8 mouse cellular contexts compared by ENCODE assay signal in the genomic region with DNA sequence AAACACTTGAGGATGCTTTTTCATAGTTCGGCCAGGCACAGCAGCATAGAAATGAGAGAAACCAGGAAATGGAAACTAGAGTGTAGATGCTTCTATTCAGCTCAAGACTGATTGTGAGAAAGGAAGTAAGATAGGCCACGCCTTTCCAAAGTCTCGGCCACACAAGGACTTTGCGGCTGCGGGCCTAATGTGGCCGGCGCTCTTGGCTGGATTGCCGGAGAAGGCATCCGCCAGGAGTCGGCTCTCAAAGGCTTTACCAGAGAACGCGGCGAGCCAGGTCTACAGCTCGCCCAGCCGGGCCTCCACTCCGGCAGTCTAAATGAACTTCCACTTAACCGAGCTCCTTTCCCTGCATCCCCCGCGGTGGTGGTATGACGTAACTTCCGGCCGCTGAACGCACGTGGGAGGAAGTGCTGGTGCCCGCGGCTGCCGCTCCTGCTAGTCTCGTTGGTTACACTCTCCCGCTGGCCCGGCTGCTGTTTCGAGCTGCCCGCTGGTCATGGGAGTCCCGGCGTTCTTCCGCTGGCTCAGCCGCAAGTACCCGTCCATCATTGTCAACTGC. TPM values are rescaled to one million over a fixed set of nuclear protein-coding genes. Genes with fewer than 3 reads are reported as not detected.
DNase-seq lines count a peak whose midpoint lies in the region; ATAC-seq and TF ChIP-seq lines count a peak whose summit lies in the region.

A gene (plus strand): TSS at position 374 of the 562 bp plus-strand sequence.

- H3K4me3 ChIP-seq in hindbrain, embryonic 10.5 days = peak within 1 kb of the TSS; percentile 66
- peak within 1 kb of the TSS; percentile 91 for H3K4me3 ChIP-seq in lung, postnatal 0 days (ENCODE audit: low read depth, low read length)

- no peaks in the 10 kb centered on the region for H3K9me3 ChIP-seq in hindbrain, embryonic 10.5 days
- H3K9me3 ChIP-seq in lung, postnatal 0 days (ENCODE audit: low read length) = no peaks in the 10 kb centered on the region

- H3K27me3 ChIP-seq in hindbrain, embryonic 10.5 days (ENCODE audit: insufficient read depth, poor library complexity, severe bottlenecking) = no peaks in the 10 kb centered on the region
- no peaks in the 10 kb centered on the region for H3K27me3 ChIP-seq in lung, postnatal 0 days (replicated peaks; ENCODE audit: insufficient read depth, low read length)

- H3K27ac ChIP-seq in hindbrain, embryonic 10.5 days = peak within 1 kb of the TSS; percentile 95
- peak within 1 kb of the TSS; percentile 95 for H3K27ac ChIP-seq in lung, postnatal 0 days (ENCODE audit: low read length)

- peak; percentile 50; the same call in 1 of the 2 replicates for TF ChIP-seq EP300 in lung, postnatal 0 days (IDR thresholded peaks at IDR 0.05)

- peak; percentile 99 for ATAC-seq in frontal cortex, adult (ENCODE audit: low TSS enrichment)
- ATAC-seq in lung, postnatal 0 days = peak; percentile 93

- peak; percentile 94 for DNase-seq in MN1 (ENCODE audit: low spot score)
- peak; percentile 96 for DNase-seq in cerebellum, adult 9-10 months
- DNase-seq in hindbrain, embryonic 10.5 days (ENCODE audit: low spot score) = peak; percentile 98
- DNase-seq in layer of hippocampus, adult 9-11 months = peak; percentile 96
- DNase-seq in lung, postnatal 0 days (ENCODE audit: low spot score) = peak; percentile 97
- peak; percentile 92 for DNase-seq in ovary, postnatal 14 days (ENCODE audit: low spot score)
- DNase-seq in thymus, postnatal 14 days = peak; percentile 96

- H3K4me1 ChIP-seq in hindbrain, embryonic 10.5 days (replicated peaks) = peaks cover 19% of the 10 kb centered on the region
- H3K4me1 ChIP-seq in lung, postnatal 0 days (ENCODE audit: insufficient read depth, low read depth, low read length) = peaks cover 9% of the 10 kb centered on the region; the same call in 1 of the 2 replicates

- peaks cover 15% of the 10 kb centered on the region; the same call in 1 of the 2 replicates for H3K36me3 ChIP-seq in hindbrain, embryonic 10.5 days
- H3K36me3 ChIP-seq in lung, postnatal 0 days (ENCODE audit: insufficient read depth, low read length) = no peaks in the 10 kb centered on the region

- no peak for TF ChIP-seq CTCF in lung, postnatal 0 days (IDR thresholded peaks at IDR 0.05)

- peak within 1 kb of the TSS; percentile 74 for H3K4me2 ChIP-seq in lung, postnatal 0 days (replicated peaks; ENCODE audit: low read depth, low read length)

- peak within 1 kb of the TSS; percentile 86 for H3K9ac ChIP-seq in lung, postnatal 0 days (replicated peaks; ENCODE audit: low read depth)

- under 1% methylated on average over 37 of the region's 37 CpGs for WGBS in hindbrain, embryonic 10.5 days
- WGBS in lung, postnatal 0 days = under 1% methylated on average over 36 of the region's 37 CpGs

RNA-seq across cellular contexts. Expression of the gene that starts here (rescaled TPM):
- polyA plus RNA-seq in hindbrain, embryonic 10.5 days (2016; fragmentation: Nextera tagmentation; extraction: Ambion mirVana) = 65.7 and 81.2 TPM in 2 replicates
- polyA plus RNA-seq in lung, postnatal 0 days (2015; fragmentation: Nextera tagmentation; extraction: Ambion mirVana) = 60.8 and 62.3 TPM in 2 replicates

Comparison
In these comparisons a context has a peak if more than half of its experiments do, and no peak if none do; other contexts are left out.
1. Peak in every context shown above with its lines: DNase-seq, ATAC-seq, H3K4me3 ChIP-seq and H3K27ac ChIP-seq.